Mouse (Mus musculus): ENCODE measurements around the gene H2al1h. TPM values are rescaled to one million over a fixed set of nuclear protein-coding genes. Genes with fewer than 3 reads are reported as not detected.
"Not testable (repeated sequence)": the region's sequence is repeated elsewhere in the genome, so short reads cannot be mapped to it uniquely, and the experiment has no call there.

The H2al1h gene
- polyA plus RNA-seq, 1 experiment from 2014 or later, result not detected

DNA sequence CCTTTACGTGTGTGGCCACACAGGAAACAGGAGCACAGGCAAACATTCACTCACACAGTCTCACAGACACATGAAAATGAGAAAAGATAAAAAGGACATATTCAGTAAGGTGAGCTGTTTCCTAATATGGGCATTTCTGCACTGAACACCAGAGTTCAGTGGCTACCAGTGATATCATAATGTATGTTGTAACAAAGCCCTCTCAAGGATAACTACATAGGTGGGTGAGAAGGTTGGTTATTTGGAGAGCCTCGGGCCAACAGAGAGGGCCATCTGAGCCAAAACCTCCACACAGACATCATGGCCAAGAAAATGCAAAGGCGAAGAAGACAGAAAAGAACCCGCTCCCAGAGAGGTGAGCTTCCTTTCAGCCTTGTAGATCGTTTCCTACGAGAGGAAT is 12.8 kb upstream of the H2al1h start, which contains the start of gene H2al1d:
Gene H2al1d, plus strand, starts transcription at position 301 of the 400 bp plus-strand sequence.
- ATAC-seq (ENCODE audit: low read depth); H3K9ac ChIP-seq (ENCODE audit: low read depth, low read length); H3K4me2 ChIP-seq (ENCODE audit: low read depth, low read length); H3K36me3 ChIP-seq (ENCODE audit: control insufficient read depth, insufficient read depth); H3K27me3 ChIP-seq (ENCODE audit: control insufficient read depth, insufficient read depth, low read depth, low read length); H3K9me3 ChIP-seq (replicated peaks; ENCODE audit: control insufficient read depth, low read length); H3K4me3 ChIP-seq (ENCODE audit: low read depth, low read length); H3K4me1 ChIP-seq (ENCODE audit: control insufficient read depth, low read depth, low read length); H3K27ac ChIP-seq (ENCODE audit: low read length): not testable (repeated sequence)
- WGBS (ENCODE audit: insufficient replicate concordance), result no CpG with 5 or more reads among the region's 6 CpGs

DNA sequence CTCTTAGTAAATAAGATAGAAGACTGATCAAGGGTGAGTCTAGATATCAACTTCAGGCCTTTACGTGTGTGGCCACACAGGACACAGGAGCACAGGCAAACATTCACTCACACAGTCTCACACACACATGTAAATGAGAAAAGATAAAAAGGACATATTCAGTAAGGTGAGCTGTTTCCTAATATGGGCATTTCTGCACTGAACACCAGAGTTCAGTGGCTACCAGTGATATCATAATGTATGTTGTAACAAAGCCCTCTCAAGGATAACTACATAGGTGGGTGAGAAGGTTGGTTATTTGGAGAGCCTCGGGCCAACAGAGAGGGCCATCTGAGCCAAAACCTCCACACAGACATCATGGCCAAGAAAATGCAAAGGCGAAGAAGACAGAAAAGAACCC is 9.7 kb upstream of the H2al1h start, which contains the start of gene H2al1e:
Gene H2al1e, plus strand, starts transcription at position 301 of the 400 bp plus-strand sequence.
- H3K9me3 ChIP-seq (replicated peaks; ENCODE audit: control insufficient read depth, low read length); H3K9ac ChIP-seq (ENCODE audit: low read depth, low read length); H3K36me3 ChIP-seq (ENCODE audit: control insufficient read depth, insufficient read depth); H3K27ac ChIP-seq (ENCODE audit: low read length); H3K4me3 ChIP-seq (ENCODE audit: low read depth, low read length); H3K27me3 ChIP-seq (ENCODE audit: control insufficient read depth, insufficient read depth, low read depth, low read length); ATAC-seq (ENCODE audit: low read depth); H3K4me2 ChIP-seq (ENCODE audit: low read depth, low read length); H3K4me1 ChIP-seq (ENCODE audit: control insufficient read depth, low read depth, low read length): not testable (repeated sequence)
- no CpG with 5 or more reads among the region's 3 CpGs for WGBS (ENCODE audit: insufficient replicate concordance)

DNA sequence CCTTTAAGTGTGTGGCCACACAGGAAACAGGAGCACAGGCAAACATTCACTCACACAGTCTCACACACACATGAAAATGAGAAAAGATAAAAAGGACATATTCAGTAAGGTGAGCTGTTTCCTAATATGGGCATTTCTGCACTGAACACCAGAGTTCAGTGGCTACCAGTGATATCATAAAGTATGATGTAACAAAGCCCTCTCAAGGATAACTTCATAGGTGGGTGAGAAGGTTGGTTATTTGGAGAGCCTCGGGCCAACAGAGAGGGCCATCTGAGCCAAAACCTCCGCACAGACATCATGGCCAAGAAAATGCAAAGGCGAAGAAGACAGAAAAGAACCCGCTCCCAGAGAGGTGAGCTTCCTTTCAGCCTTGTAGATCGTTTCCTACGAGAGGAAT is 6.4 kb upstream of the H2al1h start, which contains the start of gene H2al1f:
Gene H2al1f, plus strand, starts transcription at position 301 of the 400 bp plus-strand sequence.
- ATAC-seq (ENCODE audit: low read depth), result not testable (repeated sequence)
- WGBS (ENCODE audit: insufficient replicate concordance), result no CpG with 5 or more reads among the region's 6 CpGs

GRCm38 (mm10) chrX:11317956-11318355 is 3.3 kb upstream of the H2al1h start, which contains the start of gene H2al1g:
H2al1g (plus strand) TSS chrX:11318256.
- not testable (repeated sequence) for H3K36me3 ChIP-seq (ENCODE audit: control insufficient read depth, insufficient read depth); H3K4me1 ChIP-seq (ENCODE audit: control insufficient read depth, low read depth, low read length); H3K27me3 ChIP-seq (ENCODE audit: control insufficient read depth, insufficient read depth, low read depth, low read length); H3K4me3 ChIP-seq (ENCODE audit: low read depth, low read length); H3K9ac ChIP-seq (ENCODE audit: low read depth, low read length); H3K9me3 ChIP-seq (replicated peaks; ENCODE audit: control insufficient read depth, low read length); ATAC-seq (ENCODE audit: low read depth); H3K27ac ChIP-seq (ENCODE audit: low read length); H3K4me2 ChIP-seq (ENCODE audit: low read depth, low read length)
- no CpG with 5 or more reads among the region's 3 CpGs for WGBS (ENCODE audit: insufficient replicate concordance)

More for the DNA sequence above, 6.4 kb upstream of the H2al1h start, which contains the start of gene H2al1f:
- H3K27me3 ChIP-seq (ENCODE audit: control insufficient read depth, insufficient read depth, low read depth, low read length); H3K9me3 ChIP-seq (replicated peaks; ENCODE audit: control insufficient read depth, low read length); H3K27ac ChIP-seq (ENCODE audit: low read length); H3K4me1 ChIP-seq (ENCODE audit: control insufficient read depth, low read depth, low read length); H3K9ac ChIP-seq (ENCODE audit: low read depth, low read length); H3K4me3 ChIP-seq (ENCODE audit: low read depth, low read length); H3K4me2 ChIP-seq (ENCODE audit: low read depth, low read length); H3K36me3 ChIP-seq (ENCODE audit: control insufficient read depth, insufficient read depth): not testable (repeated sequence)

DNA sequence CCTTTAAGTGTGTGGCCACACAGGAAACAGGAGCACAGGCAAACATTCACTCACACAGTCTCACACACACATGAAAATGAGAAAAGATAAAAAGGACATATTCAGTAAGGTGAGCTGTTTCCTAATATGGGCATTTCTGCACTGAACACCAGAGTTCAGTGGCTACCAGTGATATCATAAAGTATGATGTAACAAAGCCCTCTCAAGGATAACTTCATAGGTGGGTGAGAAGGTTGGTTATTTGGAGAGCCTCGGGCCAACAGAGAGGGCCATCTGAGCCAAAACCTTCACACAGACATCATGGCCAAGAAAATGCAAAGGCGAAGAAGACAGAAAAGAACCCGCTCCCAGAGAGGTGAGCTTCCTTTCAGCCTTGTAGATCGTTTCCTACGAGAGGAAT is 3.1 kb downstream of the H2al1h start, which contains the start of gene H2al1i:
Gene H2al1i, plus strand, starts transcription at position 301 of the 400 bp plus-strand sequence.
- H3K27ac ChIP-seq (ENCODE audit: low read length); H3K36me3 ChIP-seq (ENCODE audit: control insufficient read depth, insufficient read depth); H3K4me3 ChIP-seq (ENCODE audit: low read depth, low read length); H3K4me1 ChIP-seq (ENCODE audit: control insufficient read depth, low read depth, low read length); ATAC-seq (ENCODE audit: low read depth); H3K9me3 ChIP-seq (replicated peaks; ENCODE audit: control insufficient read depth, low read length); H3K27me3 ChIP-seq (ENCODE audit: control insufficient read depth, insufficient read depth, low read depth, low read length); H3K4me2 ChIP-seq (ENCODE audit: low read depth, low read length); H3K9ac ChIP-seq (ENCODE audit: low read depth, low read length): not testable (repeated sequence)
- WGBS (ENCODE audit: insufficient replicate concordance), result 77% methylated on average over 2 of the region's 5 CpGs

DNA sequence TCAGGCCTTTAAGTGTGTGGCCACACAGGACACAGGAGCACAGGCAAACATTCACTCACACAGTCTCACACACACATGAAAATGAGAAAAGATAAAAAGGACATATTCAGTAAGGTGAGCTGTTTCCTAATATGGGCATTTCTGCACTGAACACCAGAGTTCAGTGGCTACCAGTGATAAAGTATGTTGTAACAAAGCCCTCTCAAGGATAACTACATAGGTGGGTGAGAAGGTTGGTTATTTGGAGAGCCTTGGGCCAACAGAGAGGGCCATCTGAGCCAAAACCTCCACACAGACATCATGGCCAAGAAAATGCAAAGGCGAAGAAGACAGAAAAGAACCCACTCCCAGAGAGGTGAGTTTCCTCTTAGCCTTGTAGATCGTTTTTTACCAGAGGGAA is 6.2 kb downstream of the H2al1h start, which contains the start of gene H2al1j:
Gene H2al1j, plus strand, starts transcription at position 301 of the 400 bp plus-strand sequence.
- H3K4me3 ChIP-seq (ENCODE audit: low read depth, low read length); H3K36me3 ChIP-seq (ENCODE audit: control insufficient read depth, insufficient read depth); H3K27me3 ChIP-seq (ENCODE audit: control insufficient read depth, insufficient read depth, low read depth, low read length); H3K4me1 ChIP-seq (ENCODE audit: control insufficient read depth, low read depth, low read length); H3K9me3 ChIP-seq (replicated peaks; ENCODE audit: control insufficient read depth, low read length); ATAC-seq (ENCODE audit: low read depth); H3K27ac ChIP-seq (ENCODE audit: low read length); H3K9ac ChIP-seq (ENCODE audit: low read depth, low read length); H3K4me2 ChIP-seq (ENCODE audit: low read depth, low read length): not testable (repeated sequence)
- 71% methylated on average over 2 of the region's 2 CpGs for WGBS (ENCODE audit: insufficient replicate concordance)

- Histone ChIP-seq H3K27me3 (ENCODE audit: control insufficient read depth, insufficient read depth, low read depth, low read length) (no peaks in the 10 kb centered on the region), H3K9me3 (replicated peaks; ENCODE audit: control insufficient read depth, low read length) (no peaks in the 10 kb centered on the region), H3K36me3 (ENCODE audit: control insufficient read depth, insufficient read depth) (no peaks in the 10 kb centered on the region), H3K9ac (ENCODE audit: low read depth, low read length) (no peak overlapping the region), H3K27ac (ENCODE audit: low read length) (no peak overlapping the region), H3K4me2 (ENCODE audit: low read depth, low read length) (no peak overlapping the region), H3K4me3 (ENCODE audit: low read depth, low read length) (no peak overlapping the region), H3K4me1 (ENCODE audit: control insufficient read depth, low read depth, low read length) (no peaks in the 10 kb centered on the region)
- no peak for ATAC-seq (ENCODE audit: low read depth)
- WGBS (ENCODE audit: insufficient replicate concordance), result 62% methylated on average over 9 of the region's 9 CpGs
Observed at GRCm38 (mm10) chrX:11345762-11346161, 24.5 kb downstream of the H2al1h start.

- Histone ChIP-seq H3K9me3 (replicated peaks; ENCODE audit: control insufficient read depth, low read length) (no peaks in the 10 kb centered on the region), H3K4me1 (ENCODE audit: control insufficient read depth, low read depth, low read length) (no peaks in the 10 kb centered on the region), H3K36me3 (ENCODE audit: control insufficient read depth, insufficient read depth) (no peaks in the 10 kb centered on the region), H3K4me3 (ENCODE audit: low read depth, low read length) (no peak overlapping the region), H3K27me3 (ENCODE audit: control insufficient read depth, insufficient read depth, low read depth, low read length) (no peaks in the 10 kb centered on the region), H3K9ac (ENCODE audit: low read depth, low read length) (no peak overlapping the region), H3K4me2 (ENCODE audit: low read depth, low read length) (no peak overlapping the region), H3K27ac (ENCODE audit: low read length) (no peak overlapping the region)
- WGBS (ENCODE audit: insufficient replicate concordance), result 71% methylated on average over 3 of the region's 3 CpGs
- no peak for ATAC-seq (ENCODE audit: low read depth)
Observed at GRCm38 (mm10) chrX:11346756-11347155, 25.5 kb downstream of the H2al1h start.

- Histone ChIP-seq H3K27ac (ENCODE audit: low read length) (no peak overlapping the region), H3K4me1 (ENCODE audit: control insufficient read depth, low read depth, low read length) (no peaks in the 10 kb centered on the region), H3K36me3 (ENCODE audit: control insufficient read depth, insufficient read depth) (no peaks in the 10 kb centered on the region), H3K4me3 (ENCODE audit: low read depth, low read length) (no peak overlapping the region), H3K9me3 (replicated peaks; ENCODE audit: control insufficient read depth, low read length) (no peaks in the 10 kb centered on the region), H3K27me3 (ENCODE audit: control insufficient read depth, insufficient read depth, low read depth, low read length) (no peaks in the 10 kb centered on the region), H3K4me2 (ENCODE audit: low read depth, low read length) (no peak overlapping the region), H3K9ac (ENCODE audit: low read depth, low read length) (no peak overlapping the region)
- ATAC-seq (ENCODE audit: low read depth), result no peak
- 38% methylated on average over 6 of the region's 6 CpGs for WGBS (ENCODE audit: insufficient replicate concordance)
Observed at GRCm38 (mm10) chrX:11360823-11361222, 39.5 kb downstream of the H2al1h start.

All from liver, embryonic 16.5 days (tissue).